Mouse (Mus musculus) hindbrain, embryonic 15.5 days (tissue): ENCODE measurements at regions not wholly inside any gene's neighbourhood (a gene's known extent, or its start where the extent isn't known, plus 50 kb on each side); places are given as distances from the start of the nearest gene placed in this dataset.

Source experiments
- ATAC-seq: fragments of 200-750 bp; cut with Nextera tagmentation; 2 replicates; pipeline ENCODE4 v1.8.0; 2017; ENCODE audit warnings: low read depth, moderate number of reproducible peaks, moderate TSS enrichment; ENCODE audit not compliant: low FRiP score
- H3K27ac ChIP-seq: fragments of 300-500 bp; sonication (generic); replicated peaks from 2 replicates; pipeline ENCODE4 v1.5.1; 2015; ENCODE audit warnings: mild to moderate bottlenecking, inconsistent platforms
- H3K27me3 ChIP-seq: fragments of 300-500 bp; sonication (generic); 2 replicates; pipeline ENCODE4 v1.6.1; 2015; ENCODE audit warnings: control low read depth, inconsistent platforms
- H3K36me3 ChIP-seq: fragments of 300-500 bp; sonication (generic); 2 replicates; pipeline ENCODE4 v1.6.1; 2015; ENCODE audit warnings: control low read depth, inconsistent platforms
- H3K4me1 ChIP-seq: fragments of 300-500 bp; sonication (generic); replicated peaks from 2 replicates; pipeline ENCODE4 v1.6.1; 2015; ENCODE audit warnings: control low read depth, inconsistent platforms
- H3K4me2 ChIP-seq: fragments of 300-500 bp; sonication (generic); 2 replicates; pipeline ENCODE4 v1.6.1; 2015; ENCODE audit warnings: moderate library complexity, mild to moderate bottlenecking, inconsistent platforms
- H3K4me3 ChIP-seq: fragments of 300-500 bp; sonication (generic); 2 replicates; pipeline ENCODE4 v1.5.1; 2015; ENCODE audit warnings: mild to moderate bottlenecking, inconsistent platforms
- H3K9ac ChIP-seq: fragments of 300-500 bp; sonication (generic); 2 replicates; pipeline ENCODE4 v1.6.1; 2015; ENCODE audit warnings: inconsistent platforms
- H3K9me3 ChIP-seq: fragments of 300-500 bp; sonication (generic); 2 replicates; pipeline ENCODE4 v1.6.1; 2016; ENCODE audit warnings: control low read depth, inconsistent platforms
- WGBS: fragments of 180-500 bp; shearing (Covaris S2); methylation state at CpG from one replicate; pipeline ENCODE4 v1.1.7; 2015; 5-methylcytosine and 5-hydroxymethylcytosine counted together

GRCm38 (mm10) chr6:24037919-24038318, 68.1 kb upstream of the Tas2r118 start:
- H3K4me1 ChIP-seq: no peaks in the 10 kb centered on the region
- H3K27ac ChIP-seq: no peak overlapping the region
- 91% methylated on average over 3 of the region's 3 CpGs for WGBS
- no peaks in the 10 kb centered on the region for H3K36me3 ChIP-seq
- no peak overlapping the region for H3K4me2 ChIP-seq
- H3K9me3 ChIP-seq: no peaks in the 10 kb centered on the region
- ATAC-seq: no peak
- H3K27me3 ChIP-seq: no peaks in the 10 kb centered on the region
- H3K4me3 ChIP-seq: no peak overlapping the region
- H3K9ac ChIP-seq: no peak overlapping the region

GRCm38 (mm10) chr6:24026352-24026751, 56.5 kb upstream of the Tas2r118 start:
- Histone ChIP-seq H3K4me1 (no peaks in the 10 kb centered on the region), H3K4me3 (no peak overlapping the region), H3K4me2 (no peak overlapping the region), H3K36me3 (no peaks in the 10 kb centered on the region), H3K9ac (no peak overlapping the region), H3K9me3 (no peaks in the 10 kb centered on the region), H3K27me3 (no peaks in the 10 kb centered on the region), H3K27ac (no peak overlapping the region)
- 76% methylated on average over 1 of the region's 1 CpGs for whole genome bisulfite sequencing
- ATAC-seq: no peak

GRCm38 (mm10) chr6:24025721-24026120, 55.9 kb upstream of the Tas2r118 start:
- H3K27me3 ChIP-seq: no peaks in the 10 kb centered on the region
- peak; percentile 54; the same call in 1 of the 2 replicates for ATAC-seq

More at GRCm38 (mm10) chr6:24025721-24026120, 55.9 kb upstream of the Tas2r118 start:
- Histone ChIP-seq H3K9ac (no peak overlapping the region), H3K4me1 (no peaks in the 10 kb centered on the region), H3K36me3 (no peaks in the 10 kb centered on the region), H3K9me3 (no peaks in the 10 kb centered on the region), H3K27ac (no peak overlapping the region), H3K4me2 (no peak overlapping the region), H3K4me3 (no peak overlapping the region)
